Mouse (Mus musculus): ENCODE measurements around the gene Iscu. TPM values are rescaled to one million over a fixed set of nuclear protein-coding genes. Genes with fewer than 3 reads are reported as not detected.
A peak's percentile ranks its signal among the peaks of the same experiment; 100 is the strongest.
"Not testable (repeated sequence)": the region's sequence is repeated elsewhere in the genome, so short reads cannot be mapped to it uniquely, and the experiment has no call there.

Iscu gene
- polyA plus RNA-seq, 1 experiment = 362 TPM

DNA sequence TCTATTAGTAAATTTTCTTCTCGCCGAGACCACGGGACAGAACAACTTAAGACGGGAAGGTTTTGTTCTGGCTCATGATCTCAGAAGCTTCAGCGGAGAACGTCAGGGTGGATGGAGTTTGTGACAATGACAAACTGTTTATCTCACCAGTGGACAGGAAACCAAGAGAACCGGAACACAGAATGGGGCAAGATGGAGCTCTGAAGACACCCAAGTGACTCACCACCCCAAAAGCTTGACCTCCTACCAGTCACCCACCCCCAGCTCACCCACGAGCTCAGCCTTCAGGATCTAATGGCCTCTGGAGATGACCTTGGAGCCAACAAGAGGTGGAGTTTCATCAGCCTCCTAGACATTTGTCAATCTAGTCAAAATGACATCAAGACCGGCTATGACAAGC is 32.8 kb downstream of the Iscu start:
- WGBS = 77% methylated on average over 9 of the region's 9 CpGs
- Histone ChIP-seq H3K27me3 (ENCODE audit: control insufficient read depth, insufficient read depth, low read length) (no peaks in the 10 kb centered on the region), H3K4me3 (replicated peaks; ENCODE audit: insufficient read depth, low read depth, low read length) (no peak overlapping the region), H3K4me1 (ENCODE audit: control insufficient read depth, insufficient read depth, low read length) (no peaks in the 10 kb centered on the region), H3K27ac (ENCODE audit: insufficient read depth, low read length) (no peak overlapping the region)
- no peak for DNase-seq
- no peak for TF ChIP-seq POLR2A (IDR thresholded peaks at IDR 0.05; ENCODE audit: borderline replicate concordance, insufficient read depth, low read length)
- TF ChIP-seq CTCF (IDR thresholded peaks at IDR 0.05; ENCODE audit: borderline replicate concordance, insufficient read depth, low read depth, low read length) = no peak

DNA sequence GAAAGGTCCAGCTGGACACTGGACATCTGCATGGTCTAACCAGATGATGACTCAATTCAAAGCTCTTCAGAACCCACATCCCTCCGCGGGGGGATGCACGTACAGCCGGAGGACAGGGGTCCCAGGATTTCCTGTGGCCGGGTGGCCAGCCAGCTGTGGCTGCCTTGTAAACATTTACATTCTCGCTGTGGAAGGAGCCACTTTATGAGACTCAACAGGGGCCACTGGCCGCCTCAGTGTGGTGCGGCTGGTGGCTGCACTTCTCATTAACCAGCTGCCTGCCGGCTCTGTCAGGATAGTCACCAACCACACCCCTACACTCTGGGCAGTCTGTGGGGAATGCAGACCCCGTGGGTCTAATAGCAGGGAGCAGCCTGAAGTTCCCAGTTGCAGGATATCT is 33.9 kb downstream of the Iscu start:
- H3K27me3 ChIP-seq (ENCODE audit: control insufficient read depth, insufficient read depth, low read length) = no peaks in the 10 kb centered on the region
- no peak for DNase-seq
- 39% methylated on average over 10 of the region's 10 CpGs for WGBS
- H3K27ac ChIP-seq (ENCODE audit: insufficient read depth, low read length) = no peak overlapping the region
- H3K4me3 ChIP-seq (replicated peaks; ENCODE audit: insufficient read depth, low read depth, low read length) = no peak overlapping the region
- no peaks in the 10 kb centered on the region for H3K4me1 ChIP-seq (ENCODE audit: control insufficient read depth, insufficient read depth, low read length)
- TF ChIP-seq POLR2A (IDR thresholded peaks at IDR 0.05; ENCODE audit: borderline replicate concordance, insufficient read depth, low read length) (no peak), CTCF (IDR thresholded peaks at IDR 0.05; ENCODE audit: borderline replicate concordance, insufficient read depth, low read depth, low read length) (no peak)

DNA sequence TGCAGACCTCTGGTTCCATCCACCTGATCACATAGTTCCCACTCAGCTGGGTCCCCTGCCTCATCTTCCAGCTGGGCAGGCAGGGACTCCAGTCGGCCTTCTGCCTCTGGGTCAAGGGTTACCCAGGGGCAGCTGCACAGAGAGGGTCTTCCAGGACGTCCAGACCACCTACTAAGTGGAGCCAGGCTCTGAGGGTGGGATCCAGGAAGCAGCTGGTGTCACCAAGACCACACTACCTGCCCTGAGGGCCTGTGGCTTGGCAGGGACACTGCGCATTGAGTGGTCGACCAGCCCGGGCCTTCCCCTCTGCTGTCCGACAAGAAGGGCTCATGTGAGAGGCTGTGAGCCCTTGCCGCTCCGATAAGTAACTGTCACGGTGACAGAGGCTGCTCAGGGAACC is 35.2 kb downstream of the Iscu start:
- H3K4me3 ChIP-seq (replicated peaks; ENCODE audit: insufficient read depth, low read depth, low read length) = no peak overlapping the region
- no peaks in the 10 kb centered on the region for H3K4me1 ChIP-seq (ENCODE audit: control insufficient read depth, insufficient read depth, low read length)
- no peaks in the 10 kb centered on the region for H3K27me3 ChIP-seq (ENCODE audit: control insufficient read depth, insufficient read depth, low read length)
- TF ChIP-seq CTCF (IDR thresholded peaks at IDR 0.05; ENCODE audit: borderline replicate concordance, insufficient read depth, low read depth, low read length) (no peak), POLR2A (IDR thresholded peaks at IDR 0.05; ENCODE audit: borderline replicate concordance, insufficient read depth, low read length) (no peak)
- 55% methylated on average over 9 of the region's 9 CpGs for WGBS
- no peak for DNase-seq
- H3K27ac ChIP-seq (ENCODE audit: insufficient read depth, low read length) = no peak overlapping the region

DNA sequence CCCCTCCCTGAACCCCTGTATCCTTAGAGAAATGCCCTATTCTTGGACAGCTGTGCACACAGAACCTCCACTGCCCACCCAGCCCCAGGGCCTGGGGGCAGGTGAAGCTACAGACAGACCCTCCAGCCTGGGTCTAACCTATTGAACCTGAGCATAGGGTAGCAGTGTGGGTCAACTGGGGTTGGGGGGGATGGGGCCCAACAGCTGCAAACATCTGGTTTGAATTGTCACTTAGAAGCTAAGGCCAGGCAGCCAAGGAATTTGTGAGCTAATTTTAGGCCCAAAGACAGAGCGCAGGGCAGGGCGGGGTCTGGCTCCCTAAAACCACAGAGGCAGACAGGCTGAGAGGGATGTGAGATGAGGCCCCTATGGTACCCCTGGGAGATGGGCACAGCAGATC is 35.6 kb downstream of the Iscu start:
- DNase-seq = no peak
- no peak overlapping the region for H3K4me3 ChIP-seq (replicated peaks; ENCODE audit: insufficient read depth, low read depth, low read length)
- H3K27ac ChIP-seq (ENCODE audit: insufficient read depth, low read length) = no peak overlapping the region
- no peaks in the 10 kb centered on the region for H3K4me1 ChIP-seq (ENCODE audit: control insufficient read depth, insufficient read depth, low read length)
- H3K27me3 ChIP-seq (ENCODE audit: control insufficient read depth, insufficient read depth, low read length) = no peaks in the 10 kb centered on the region
- WGBS = 98% methylated on average over 2 of the region's 2 CpGs
- TF ChIP-seq POLR2A (IDR thresholded peaks at IDR 0.05; ENCODE audit: borderline replicate concordance, insufficient read depth, low read length) = no peak
- no peak for TF ChIP-seq CTCF (IDR thresholded peaks at IDR 0.05; ENCODE audit: borderline replicate concordance, insufficient read depth, low read depth, low read length)

DNA sequence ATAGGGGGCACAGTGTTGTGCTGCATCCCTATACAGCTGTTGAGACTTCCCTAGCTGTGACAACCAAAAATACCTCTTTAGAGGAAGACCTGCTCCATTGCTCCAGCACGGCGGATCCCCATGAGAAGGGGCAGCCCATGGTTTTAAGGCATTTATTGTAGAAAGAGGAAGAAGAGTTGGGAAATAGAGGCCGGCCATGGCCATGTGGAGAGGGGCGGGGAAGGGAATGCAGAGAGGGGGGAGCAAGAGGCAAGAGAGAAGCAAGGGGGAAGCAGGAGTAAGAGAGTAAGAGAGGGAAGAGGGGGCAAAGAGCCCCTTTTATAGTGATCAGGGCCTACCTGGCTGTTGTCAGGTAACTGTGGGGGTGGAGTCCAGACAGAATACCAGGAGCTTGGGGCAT is 37.6 kb downstream of the Iscu start:
- 93% methylated on average over 4 of the region's 4 CpGs for WGBS
- Histone ChIP-seq H3K4me1 (ENCODE audit: control insufficient read depth, insufficient read depth, low read length) (no peaks in the 10 kb centered on the region), H3K4me3 (replicated peaks; ENCODE audit: insufficient read depth, low read depth, low read length) (no peak overlapping the region), H3K27me3 (ENCODE audit: control insufficient read depth, insufficient read depth, low read length) (no peaks in the 10 kb centered on the region), H3K27ac (ENCODE audit: insufficient read depth, low read length) (no peak overlapping the region)
- TF ChIP-seq CTCF (IDR thresholded peaks at IDR 0.05; ENCODE audit: borderline replicate concordance, insufficient read depth, low read depth, low read length) (no peak), POLR2A (IDR thresholded peaks at IDR 0.05; ENCODE audit: borderline replicate concordance, insufficient read depth, low read length) (no peak)
- no peak for DNase-seq

DNA sequence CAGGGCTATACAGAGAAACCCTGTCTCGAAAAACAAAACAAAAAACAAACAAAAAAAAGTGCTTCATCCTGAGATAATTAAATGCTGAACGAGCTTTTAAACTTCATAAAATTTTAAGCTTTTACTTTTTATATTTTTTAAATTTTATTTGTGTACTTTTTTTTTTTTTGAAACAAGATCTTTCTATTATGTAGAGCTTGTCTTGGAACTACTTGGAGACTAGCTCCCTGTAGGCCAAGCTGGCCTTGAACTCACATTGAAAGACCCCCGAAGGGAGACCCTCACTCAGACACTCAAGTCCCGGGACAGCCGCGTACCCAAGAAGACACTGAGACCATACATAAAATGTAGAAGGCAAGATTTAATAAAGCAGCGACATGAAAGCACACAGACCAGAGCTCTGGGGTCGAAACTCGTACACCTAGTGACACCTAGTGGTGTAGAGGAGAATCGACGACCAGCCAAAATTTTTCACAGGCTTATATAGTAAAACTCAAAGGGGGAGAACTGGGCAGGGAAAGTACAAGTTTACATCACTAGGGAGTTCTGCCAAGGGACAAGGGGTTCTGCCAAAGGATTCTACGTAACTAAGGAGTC is 39.4 kb downstream of the Iscu start:
- DNase-seq; H3K27ac ChIP-seq (ENCODE audit: insufficient read depth, low read length): not testable (repeated sequence)
- 21% methylated on average over 11 of the region's 12 CpGs for WGBS

DNA sequence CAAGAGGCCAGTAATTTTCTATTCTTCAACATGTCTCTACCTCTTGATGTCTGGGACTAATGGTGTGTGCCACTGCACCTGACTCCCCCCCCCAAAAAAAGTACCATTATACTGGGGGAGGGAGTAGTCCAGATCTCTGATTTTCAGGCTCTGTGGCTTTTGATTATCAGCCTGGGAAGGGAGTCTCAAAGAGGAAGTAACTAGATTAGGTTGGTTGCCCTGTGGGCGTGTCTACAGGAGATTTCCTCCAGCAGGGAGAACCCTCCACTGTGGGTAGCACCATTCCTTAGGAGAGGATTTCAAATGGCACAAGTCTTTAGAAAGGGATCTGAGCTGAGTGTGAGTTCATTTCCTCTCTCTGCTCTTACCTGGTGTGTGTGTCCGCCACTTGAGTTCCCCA is 40.1 kb downstream of the Iscu start:
- WGBS = 93% methylated on average over 2 of the region's 2 CpGs
- no peaks in the 10 kb centered on the region for H3K27me3 ChIP-seq (ENCODE audit: control insufficient read depth, insufficient read depth, low read length)

More for the DNA sequence above, 39.4 kb downstream of the Iscu start:
- H3K4me3 ChIP-seq (replicated peaks; ENCODE audit: insufficient read depth, low read depth, low read length); H3K4me1 ChIP-seq (ENCODE audit: control insufficient read depth, insufficient read depth, low read length); H3K27me3 ChIP-seq (ENCODE audit: control insufficient read depth, insufficient read depth, low read length): not testable (repeated sequence)
- peak; percentile 16; the same call in 1 of the 2 replicates for TF ChIP-seq CTCF (IDR thresholded peaks at IDR 0.05; ENCODE audit: borderline replicate concordance, insufficient read depth, low read depth, low read length)

DNA sequence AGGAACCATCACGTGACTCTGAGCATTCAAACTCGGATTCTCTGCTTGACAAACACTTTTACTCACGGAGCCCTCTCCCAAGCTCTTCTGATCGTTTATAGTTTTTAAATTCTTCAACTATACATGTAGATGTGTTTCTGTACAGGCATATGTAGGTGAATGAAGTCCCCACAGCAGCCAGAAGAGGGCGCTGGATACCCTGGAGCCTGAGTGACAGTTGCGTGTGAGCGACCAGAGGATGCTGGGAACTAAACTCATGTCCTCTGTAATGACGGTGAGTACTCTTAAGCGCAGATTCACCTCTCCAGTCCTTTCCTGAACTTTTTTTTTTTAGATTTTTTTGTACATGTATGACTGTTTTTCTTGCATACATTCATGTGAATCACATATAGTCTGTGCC is 41.1 kb downstream of the Iscu start:
- Histone ChIP-seq H3K27ac (ENCODE audit: insufficient read depth, low read length) (no peak overlapping the region), H3K27me3 (ENCODE audit: control insufficient read depth, insufficient read depth, low read length) (no peaks in the 10 kb centered on the region), H3K4me1 (ENCODE audit: control insufficient read depth, insufficient read depth, low read length) (no peaks in the 10 kb centered on the region), H3K4me3 (replicated peaks; ENCODE audit: insufficient read depth, low read depth, low read length) (no peak overlapping the region)
- 24% methylated on average over 9 of the region's 9 CpGs for WGBS
- no peak for DNase-seq
- TF ChIP-seq POLR2A (IDR thresholded peaks at IDR 0.05; ENCODE audit: borderline replicate concordance, insufficient read depth, low read length) = no peak
- TF ChIP-seq CTCF (IDR thresholded peaks at IDR 0.05; ENCODE audit: borderline replicate concordance, insufficient read depth, low read depth, low read length) = peak; percentile 13; the same call in 1 of the 2 replicates

More for the DNA sequence above, 40.1 kb downstream of the Iscu start:
- Histone ChIP-seq H3K27ac (ENCODE audit: insufficient read depth, low read length) (no peak overlapping the region), H3K4me1 (ENCODE audit: control insufficient read depth, insufficient read depth, low read length) (no peaks in the 10 kb centered on the region), H3K4me3 (replicated peaks; ENCODE audit: insufficient read depth, low read depth, low read length) (no peak overlapping the region)
- DNase-seq = no peak
- TF ChIP-seq POLR2A (IDR thresholded peaks at IDR 0.05; ENCODE audit: borderline replicate concordance, insufficient read depth, low read length) = no peak
- no peak for TF ChIP-seq CTCF (IDR thresholded peaks at IDR 0.05; ENCODE audit: borderline replicate concordance, insufficient read depth, low read depth, low read length)
